Mouse (Mus musculus) E14TG2a.4 (cell line): ENCODE data around the gene 2510002D24Rik.

Source experiments
- CTCF ChIP-seq: conservative IDR thresholded peaks from 2 replicates; pipeline ENCODE4 v1.5.1; 2014; ENCODE audit warnings: low read length
- POU5F1 ChIP-seq: IDR thresholded peaks from 2 replicates; pipeline ENCODE4 v1.6.1; 2014; ENCODE audit warnings: low read length, borderline replicate concordance

- TF ChIP-seq CTCF (no peak), POU5F1 (no peak)
Measured at GRCm38 (mm10) chr16:18836468-18837208, at the start of gene 2510002D24Rik, which contains the start of gene Gm28539.
